Mouse (Mus musculus): ENCODE measurements around the gene Apol7a. TPM values are rescaled to one million over a fixed set of nuclear protein-coding genes. Genes with fewer than 3 reads are reported as not detected.

Apol7a gene
- polyA plus RNA-seq, 1 experiment from 2014 or later: 0.11 TPM

DNA sequence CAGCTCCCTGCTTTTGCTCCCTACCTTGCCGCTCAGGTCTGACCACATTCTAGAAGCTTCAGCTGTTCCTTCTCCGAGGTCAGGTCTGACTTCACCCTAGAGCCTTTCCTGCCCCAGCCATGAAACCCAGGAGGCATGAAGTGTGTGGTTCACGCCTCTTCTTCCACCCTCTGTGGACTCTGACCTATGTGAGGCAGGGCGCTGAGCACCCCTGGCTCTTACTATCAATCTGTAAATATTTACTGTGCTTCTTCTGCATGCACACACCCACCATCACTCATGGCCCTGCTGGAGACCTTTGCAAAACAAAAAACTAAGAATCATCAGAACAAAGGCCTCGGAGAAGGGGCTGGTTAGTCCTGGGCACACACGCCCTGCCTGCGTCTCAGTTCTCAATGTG, 60.5 kb downstream of the Apol7a start:
- H3K9me3 ChIP-seq (ENCODE audit: control insufficient read depth, low read length): no peaks in the 10 kb centered on the region
- H3K27me3 ChIP-seq (ENCODE audit: control insufficient read depth, insufficient read depth, low read length): no peaks in the 10 kb centered on the region
- no peak overlapping the region for H3K4me2 ChIP-seq (ENCODE audit: low read length)
- H3K36me3 ChIP-seq (ENCODE audit: control insufficient read depth, insufficient read depth, low read length): no peaks in the 10 kb centered on the region
- H3K4me3 ChIP-seq (ENCODE audit: control insufficient read depth in 1 of 2, insufficient read depth in 1 of 2, low read depth in 1 of 2, low read length in 2 of 2): no peak overlapping the region
- no peak overlapping the region for H3K27ac ChIP-seq (replicated peaks in 1 of 2; ENCODE audit: control insufficient read depth in 1 of 2, insufficient read depth in 1 of 2, low read depth in 2 of 2, low read length in 2 of 2)
- no peak overlapping the region for H3K9ac ChIP-seq (ENCODE audit: low read length)
- no peak for ATAC-seq (ENCODE audit: insufficient number of reproducible peaks, insufficient read depth, low FRiP score, low read depth)
- WGBS: 73% methylated on average over 7 of the region's 7 CpGs
- peaks cover 22 to 24% of the 10 kb centered on the region in 2 experiments for H3K4me1 ChIP-seq (ENCODE audit: control insufficient read depth in 2 of 2, insufficient read depth in 2 of 2, low read length in 2 of 2)

Other genes with a start within 250 kb of the Apol7a start
- gene Rbfox2, start 92.1 kb downstream of the Apol7a start, polyA plus RNA-seq (2014; fragmentation: Nextera tagmentation; extraction: Ambion mirVana): 84.3 and 89.1 TPM in 2 replicates
- 0.82 and 0.94 TPM in 2 replicates for gene Apol9a, start 12.0 kb upstream of the Apol7a start, polyA plus RNA-seq (2014; fragmentation: Nextera tagmentation; extraction: Ambion mirVana)
- gene Apol7b, start 48.4 kb upstream of the Apol7a start, polyA plus RNA-seq (2014; fragmentation: Nextera tagmentation; extraction: Ambion mirVana): not detected in 2 replicates
- gene Apol10a, start 77.9 kb upstream of the Apol7a start, polyA plus RNA-seq (2014; fragmentation: Nextera tagmentation; extraction: Ambion mirVana): not detected in 2 replicates
- gene Apol11a, start 109.2 kb upstream of the Apol7a start, polyA plus RNA-seq (2014; fragmentation: Nextera tagmentation; extraction: Ambion mirVana): not detected in 2 replicates
- gene Apol7c, start 134.2 kb upstream of the Apol7a start, polyA plus RNA-seq (2014; fragmentation: Nextera tagmentation; extraction: Ambion mirVana): not detected in 2 replicates
- gene 1700025B11Rik, start 162.8 kb upstream of the Apol7a start, polyA plus RNA-seq (2014; fragmentation: Nextera tagmentation; extraction: Ambion mirVana): not detected in 2 replicates
- not detected in 2 replicates for gene Apol10b, start 197.0 kb upstream of the Apol7a start, polyA plus RNA-seq (2014; fragmentation: Nextera tagmentation; extraction: Ambion mirVana)
- not detected in 2 replicates for gene Gm36245, start 200.1 kb upstream of the Apol7a start, polyA plus RNA-seq (2014; fragmentation: Nextera tagmentation; extraction: Ambion mirVana)
- gene Apol11b, start 244.2 kb upstream of the Apol7a start, polyA plus RNA-seq (2014; fragmentation: Nextera tagmentation; extraction: Ambion mirVana): 0.16 and 0.27 TPM in 2 replicates